Mouse (Mus musculus): ENCODE measurements around the gene Ncam2. TPM values are rescaled to one million over a fixed set of nuclear protein-coding genes. Genes with fewer than 3 reads are reported as not detected.

Gene Ncam2
- polyA plus RNA-seq, 1 experiment from 2014 or later: not detected

DNA sequence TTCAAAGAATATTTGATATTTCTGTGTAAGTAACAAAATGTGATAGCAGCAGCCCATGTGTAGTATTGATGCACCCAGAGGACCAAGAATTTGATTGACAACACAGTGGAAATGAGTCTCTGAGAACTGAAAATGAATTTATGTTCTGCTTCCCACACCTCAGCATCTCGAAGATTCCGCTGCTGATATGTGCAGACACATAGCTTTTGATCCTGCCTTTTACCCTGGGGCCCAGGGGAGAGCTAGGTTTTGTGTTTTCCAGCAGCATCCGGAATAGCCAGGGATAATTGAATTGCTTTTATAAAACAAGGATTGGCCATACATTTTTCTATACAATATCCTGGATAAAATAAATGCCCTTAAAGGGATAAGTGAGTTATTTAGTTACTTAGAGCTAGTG is 20.7 kb downstream of the Ncam2 start:
- TF ChIP-seq CTCF (IDR thresholded peaks at IDR 0.05; ENCODE audit: low read depth): no peak
- no peak for TF ChIP-seq EP300 (IDR thresholded peaks at IDR 0.05; ENCODE audit: low read depth)
- Histone ChIP-seq H3K27me3 (ENCODE audit: insufficient read depth, low read length) (no peaks in the 10 kb centered on the region), H3K4me3 (ENCODE audit: low read depth, low read length) (no peak overlapping the region), H3K36me3 (replicated peaks; ENCODE audit: insufficient read depth, low read length) (no peaks in the 10 kb centered on the region), H3K4me2 (ENCODE audit: low read depth, low read length) (no peak overlapping the region), H3K9me3 (ENCODE audit: low read length) (no peaks in the 10 kb centered on the region), H3K27ac (ENCODE audit: low read depth) (no peak overlapping the region), H3K9ac (replicated peaks) (no peak overlapping the region), H3K4me1 (ENCODE audit: insufficient read depth) (no peaks in the 10 kb centered on the region)
- 69% methylated on average over 3 of the region's 3 CpGs for WGBS (ENCODE audit: insufficient replicate concordance)
- ATAC-seq (no peak), DNase-seq (no peak)

DNA sequence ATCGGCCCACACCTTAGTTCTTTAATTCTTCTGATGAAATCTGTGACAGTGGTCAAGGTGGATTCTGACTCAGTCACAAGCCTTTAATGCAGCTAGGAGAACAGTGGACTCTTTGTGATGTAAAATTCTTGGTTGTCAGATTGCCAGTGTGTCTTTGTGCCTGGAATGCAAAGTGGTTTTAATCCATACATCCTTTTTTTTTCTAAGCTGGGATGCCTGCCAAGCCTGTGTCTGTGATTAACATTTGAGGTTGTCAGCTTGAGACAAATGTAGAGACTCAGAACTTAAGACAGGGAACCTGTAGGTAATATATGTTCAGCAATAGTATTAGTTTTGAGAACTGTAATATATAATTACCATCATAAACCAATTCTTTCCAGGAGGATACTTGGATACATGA is 23.3 kb downstream of the Ncam2 start:
- Histone ChIP-seq H3K4me2 (ENCODE audit: low read depth, low read length) (no peak overlapping the region), H3K9me3 (ENCODE audit: low read length) (no peaks in the 10 kb centered on the region), H3K27me3 (ENCODE audit: insufficient read depth, low read length) (no peaks in the 10 kb centered on the region), H3K27ac (ENCODE audit: low read depth) (no peak overlapping the region), H3K36me3 (replicated peaks; ENCODE audit: insufficient read depth, low read length) (no peaks in the 10 kb centered on the region), H3K4me3 (ENCODE audit: low read depth, low read length) (no peak overlapping the region), H3K9ac (replicated peaks) (no peak overlapping the region), H3K4me1 (ENCODE audit: insufficient read depth) (no peaks in the 10 kb centered on the region)
- no peak for ATAC-seq
- DNase-seq: no peak
- 75% methylated on average over 1 of the region's 1 CpGs for WGBS (ENCODE audit: insufficient replicate concordance)
- TF ChIP-seq CTCF (IDR thresholded peaks at IDR 0.05; ENCODE audit: low read depth) (no peak), EP300 (IDR thresholded peaks at IDR 0.05; ENCODE audit: low read depth) (no peak)

DNA sequence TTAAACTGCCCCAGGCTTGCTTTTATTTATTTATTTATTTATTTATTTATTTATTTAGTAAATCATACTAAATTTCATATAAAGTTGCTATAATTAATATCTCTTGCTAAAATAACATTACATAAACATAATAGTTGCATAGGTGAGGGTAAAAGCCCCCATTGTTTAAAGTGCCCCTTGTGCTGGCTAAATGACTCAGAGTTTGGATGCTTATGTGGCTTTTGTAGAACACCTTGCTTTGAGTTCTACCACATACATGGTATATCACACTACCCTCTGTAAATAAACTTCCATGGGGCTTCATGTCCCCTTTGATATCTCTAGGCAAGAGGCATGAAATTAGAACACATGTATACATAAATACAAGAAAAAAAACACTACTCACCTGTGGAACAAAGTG is 23.8 kb downstream of the Ncam2 start:
- Histone ChIP-seq H3K9me3 (ENCODE audit: low read length) (no peaks in the 10 kb centered on the region), H3K27ac (ENCODE audit: low read depth) (no peak overlapping the region), H3K27me3 (ENCODE audit: insufficient read depth, low read length) (no peaks in the 10 kb centered on the region), H3K36me3 (replicated peaks; ENCODE audit: insufficient read depth, low read length) (no peaks in the 10 kb centered on the region), H3K4me3 (ENCODE audit: low read depth, low read length) (no peak overlapping the region), H3K9ac (replicated peaks) (no peak overlapping the region), H3K4me2 (ENCODE audit: low read depth, low read length) (no peak overlapping the region), H3K4me1 (ENCODE audit: insufficient read depth) (no peaks in the 10 kb centered on the region)
- DNase-seq (no peak), ATAC-seq (no peak)
- TF ChIP-seq EP300 (IDR thresholded peaks at IDR 0.05; ENCODE audit: low read depth) (no peak), CTCF (IDR thresholded peaks at IDR 0.05; ENCODE audit: low read depth) (no peak)

DNA sequence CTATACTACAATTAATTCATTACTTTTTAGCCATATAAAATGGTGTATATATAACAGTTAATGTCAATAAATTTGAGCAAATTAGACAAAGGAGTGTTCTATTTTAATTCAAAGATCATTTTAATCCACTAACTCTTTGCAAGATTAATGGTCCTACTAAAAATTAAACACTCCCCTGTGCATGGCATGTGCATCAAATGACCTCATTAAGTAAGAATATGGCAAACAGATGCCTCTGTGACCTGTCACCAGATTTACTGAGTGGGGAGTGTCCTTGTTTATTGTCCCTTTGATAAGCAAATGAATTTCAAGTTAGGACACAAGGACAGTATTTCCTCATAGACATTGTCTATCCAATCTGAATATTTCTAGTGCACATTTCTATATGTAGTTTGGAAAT is 54.4 kb downstream of the Ncam2 start:
- H3K9ac ChIP-seq (replicated peaks): no peak overlapping the region
- TF ChIP-seq CTCF (IDR thresholded peaks at IDR 0.05; ENCODE audit: low read depth) (no peak), EP300 (IDR thresholded peaks at IDR 0.05; ENCODE audit: low read depth) (no peak)
- H3K4me3 ChIP-seq (ENCODE audit: low read depth, low read length): no peak overlapping the region
- ATAC-seq (no peak), DNase-seq (no peak)
- no peaks in the 10 kb centered on the region for H3K27me3 ChIP-seq (ENCODE audit: insufficient read depth, low read length)
- no peaks in the 10 kb centered on the region for H3K9me3 ChIP-seq (ENCODE audit: low read length)
- H3K27ac ChIP-seq (ENCODE audit: low read depth): no peak overlapping the region
- no peak overlapping the region for H3K4me2 ChIP-seq (ENCODE audit: low read depth, low read length)
- H3K4me1 ChIP-seq (ENCODE audit: insufficient read depth): no peaks in the 10 kb centered on the region
- H3K36me3 ChIP-seq (replicated peaks; ENCODE audit: insufficient read depth, low read length): no peaks in the 10 kb centered on the region

DNA sequence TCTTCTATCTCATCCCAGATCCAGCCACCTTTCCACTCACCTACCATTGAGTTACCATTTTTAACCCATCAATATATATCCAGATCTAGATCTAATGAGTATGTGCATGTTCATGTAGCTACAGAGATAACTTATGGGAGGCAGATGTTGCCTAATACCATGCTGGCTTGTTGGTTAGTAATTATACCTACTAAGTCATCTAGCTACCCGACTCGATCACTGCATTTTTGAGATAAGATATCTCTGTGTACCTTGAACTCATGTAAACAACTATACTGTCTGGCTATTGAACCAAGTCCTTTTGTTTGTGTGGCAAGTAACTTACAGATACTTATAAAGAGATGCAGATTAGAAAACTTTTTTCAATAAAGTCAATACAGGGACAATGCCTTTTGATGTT is 59.9 kb downstream of the Ncam2 start:
- no peaks in the 10 kb centered on the region for H3K9me3 ChIP-seq (ENCODE audit: low read length)
- H3K4me2 ChIP-seq (ENCODE audit: low read depth, low read length): no peak overlapping the region
- DNase-seq: no peak
- H3K36me3 ChIP-seq (replicated peaks; ENCODE audit: insufficient read depth, low read length): no peaks in the 10 kb centered on the region
- no peak overlapping the region for H3K9ac ChIP-seq (replicated peaks)
- WGBS (ENCODE audit: insufficient replicate concordance): 42% methylated on average over 2 of the region's 2 CpGs
- no peaks in the 10 kb centered on the region for H3K4me1 ChIP-seq (ENCODE audit: insufficient read depth)
- no peak overlapping the region for H3K4me3 ChIP-seq (ENCODE audit: low read depth, low read length)
- no peaks in the 10 kb centered on the region for H3K27me3 ChIP-seq (ENCODE audit: insufficient read depth, low read length)
- no peak overlapping the region for H3K27ac ChIP-seq (ENCODE audit: low read depth)
- ATAC-seq: no peak
- TF ChIP-seq EP300 (IDR thresholded peaks at IDR 0.05; ENCODE audit: low read depth) (no peak), CTCF (IDR thresholded peaks at IDR 0.05; ENCODE audit: low read depth) (no peak)

DNA sequence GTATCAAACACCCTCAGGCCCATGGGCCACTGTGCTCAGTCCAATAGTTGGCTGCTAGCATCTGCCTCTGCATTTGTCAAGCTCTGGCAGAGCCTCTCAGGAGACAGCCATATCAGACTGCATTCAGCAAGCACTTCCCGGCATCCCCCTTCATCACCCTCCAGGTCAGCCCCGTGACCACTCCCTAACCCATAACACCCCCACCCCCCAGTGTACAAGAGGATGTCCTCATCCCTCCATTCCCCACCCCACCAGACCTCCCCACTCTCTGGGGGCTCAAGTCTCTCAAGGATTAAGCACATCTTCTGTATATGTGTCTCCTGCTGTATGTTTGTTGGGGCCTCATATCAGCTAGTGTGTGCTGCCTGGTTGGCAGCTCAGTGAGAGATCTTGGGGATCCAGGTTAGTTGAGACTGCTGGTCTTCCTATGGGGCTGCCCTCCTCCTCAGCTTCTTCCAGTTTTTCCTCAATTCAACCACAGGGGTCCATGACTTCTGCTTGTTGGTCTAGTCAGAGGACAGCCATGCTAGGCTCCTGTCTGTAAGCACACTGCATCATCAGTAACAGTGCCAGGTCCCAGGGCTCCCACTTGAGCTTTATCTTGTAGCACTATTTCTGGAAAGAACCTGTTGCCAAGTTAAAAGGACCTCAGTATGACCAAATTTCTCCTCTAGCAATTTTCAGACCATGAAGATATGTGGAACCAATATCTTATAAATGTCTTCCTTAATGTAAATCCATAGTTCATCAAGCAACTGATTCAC is 73.3 kb downstream of the Ncam2 start:
- TF ChIP-seq CTCF (IDR thresholded peaks at IDR 0.05; ENCODE audit: low read depth): no peak
- no peak for TF ChIP-seq EP300 (IDR thresholded peaks at IDR 0.05; ENCODE audit: low read depth)
- Histone ChIP-seq H3K4me3 (ENCODE audit: low read depth, low read length) (no peak overlapping the region), H3K27me3 (ENCODE audit: insufficient read depth, low read length) (no peaks in the 10 kb centered on the region), H3K9me3 (ENCODE audit: low read length) (no peaks in the 10 kb centered on the region), H3K27ac (ENCODE audit: low read depth) (no peak overlapping the region), H3K4me1 (ENCODE audit: insufficient read depth) (no peaks in the 10 kb centered on the region), H3K4me2 (ENCODE audit: low read depth, low read length) (no peak overlapping the region), H3K9ac (replicated peaks) (no peak overlapping the region), H3K36me3 (replicated peaks; ENCODE audit: insufficient read depth, low read length) (no peaks in the 10 kb centered on the region)
- ATAC-seq: no peak
- 77% methylated on average over 2 of the region's 2 CpGs for WGBS (ENCODE audit: insufficient replicate concordance)
- no peak for DNase-seq

DNA sequence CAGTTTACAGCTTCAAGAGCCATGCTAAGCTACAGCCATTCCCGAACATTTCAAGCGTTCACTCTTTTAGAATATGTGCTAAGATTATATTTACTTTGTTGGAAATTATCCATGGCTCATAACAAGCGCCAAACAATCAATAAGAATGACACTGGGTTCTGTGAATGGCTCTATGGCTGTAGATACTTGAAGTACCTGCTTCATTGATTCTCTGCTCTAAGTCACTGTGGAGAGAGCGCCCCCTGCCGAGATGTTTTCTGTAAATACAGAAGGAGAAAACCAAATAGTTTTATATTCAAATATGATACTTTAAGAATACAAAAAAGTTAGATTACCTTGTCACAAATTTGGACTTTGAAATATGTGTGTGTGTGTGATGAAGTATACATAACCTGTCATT is 83.7 kb downstream of the Ncam2 start:
- WGBS (ENCODE audit: insufficient replicate concordance): 34% methylated on average over 5 of the region's 5 CpGs
- no peaks in the 10 kb centered on the region for H3K36me3 ChIP-seq (replicated peaks; ENCODE audit: insufficient read depth, low read length)
- H3K4me2 ChIP-seq (ENCODE audit: low read depth, low read length): no peak overlapping the region
- no peaks in the 10 kb centered on the region for H3K4me1 ChIP-seq (ENCODE audit: insufficient read depth)
- peak; percentile 25 for DNase-seq
- TF ChIP-seq EP300 (IDR thresholded peaks at IDR 0.05; ENCODE audit: low read depth): no peak
- peak; percentile 26 for TF ChIP-seq CTCF (IDR thresholded peaks at IDR 0.05; ENCODE audit: low read depth)
- no peaks in the 10 kb centered on the region for H3K9me3 ChIP-seq (ENCODE audit: low read length)
- no peak overlapping the region for H3K9ac ChIP-seq (replicated peaks)
- no peak for ATAC-seq
- no peak overlapping the region for H3K4me3 ChIP-seq (ENCODE audit: low read depth, low read length)
- H3K27me3 ChIP-seq (ENCODE audit: insufficient read depth, low read length): no peaks in the 10 kb centered on the region
- H3K27ac ChIP-seq (ENCODE audit: low read depth): no peak overlapping the region

Data from liver, postnatal 0 days (tissue).